Mouse (Mus musculus): Measurements from ENCODE around the gene Adgrd1.

- no peak for TF ChIP-seq CTCF (IDR thresholded peaks at IDR 0.05; ENCODE audit: low read depth)
- TF ChIP-seq EP300 (IDR thresholded peaks at IDR 0.05; ENCODE audit: low read depth): no peak
These were observed 29.9 kb upstream of the Adgrd1 start for GRCm38 (mm10) chr5:129066541-129067230.
